Mouse (Mus musculus) CH12.LX (cell line): ENCODE results near the gene Cnih3.

Experiments
- CTCF ChIP-seq, 2 experiments: IDR thresholded peaks in 1 of 2; conservative IDR thresholded peaks in 1 of 2; 2 replicates each; pipeline ENCODE4 v1.5.1; 2011 to 2012; ENCODE audit warnings: low read depth in 2 of 2, low read length in 2 of 2, improper control_type of control experiment in 1 of 2, inconsistent platforms in 1 of 2, mild to moderate bottlenecking in 1 of 2, moderate library complexity in 1 of 2
- KAT2A ChIP-seq: IDR thresholded peaks from 2 replicates; pipeline ENCODE4 v1.6.1; 2012; ENCODE audit warnings: low read length, improper control_type of control experiment, inconsistent platforms; ENCODE audit not compliant: insufficient replicate concordance
- NELFE ChIP-seq: IDR thresholded peaks from 2 replicates; pipeline ENCODE4 v1.6.1; 2011; ENCODE audit warnings: low read depth, low read length, improper control_type of control experiment
- POLR2A ChIP-seq: IDR thresholded peaks from 2 replicates; pipeline ENCODE4 v1.6.1; 2011; ENCODE audit warnings: low read depth, mild to moderate bottlenecking, improper control_type of control experiment, low read length
- USF1 ChIP-seq: IDR thresholded peaks from 2 replicates; pipeline ENCODE4 v1.6.1; 2014; ENCODE audit warnings: low read depth, mild to moderate bottlenecking, inconsistent platforms, low read length, improper control_type of control experiment
- USF2 ChIP-seq: conservative IDR thresholded peaks from 2 replicates; pipeline ENCODE4 v1.6.1; 2011; ENCODE audit warnings: low read depth, low read length, improper control_type of control experiment
- ZMIZ1 ChIP-seq: IDR thresholded peaks from 2 replicates; pipeline ENCODE4 v1.6.1; 2012; ENCODE audit warnings: low read depth, mild to moderate bottlenecking, inconsistent platforms, low read length, improper control_type of control experiment

DNA sequence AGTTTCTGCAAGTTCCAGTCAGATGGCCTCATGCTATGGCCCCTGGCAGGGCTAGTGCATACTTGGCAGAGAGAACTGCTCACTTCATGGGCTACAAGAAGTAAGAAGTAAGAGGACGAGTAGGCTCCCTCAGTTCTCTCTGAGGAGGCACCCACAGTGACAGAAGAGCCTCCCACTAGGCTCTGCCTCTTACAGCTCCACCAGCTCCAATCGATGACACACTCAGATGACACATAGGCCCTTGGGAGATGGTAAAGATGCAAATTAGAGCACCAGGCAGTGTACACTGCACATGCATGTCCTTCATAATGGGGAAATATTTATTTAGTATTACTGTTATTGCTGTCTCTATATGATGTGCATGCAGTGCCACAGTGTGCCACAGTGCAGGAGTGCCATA lies 62.6 kb downstream of the Cnih3 start:
- TF ChIP-seq USF2 (no peak), POLR2A (no peak), CTCF (conservative IDR thresholded peaks at IDR 0.05 in 1 of 2, IDR thresholded peaks at IDR 0.05 in 1 of 2; ENCODE audit: low read depth in 2 of 2, low read length in 2 of 2) (no peak), NELFE (no peak), ZMIZ1 (no peak), USF1 (no peak), KAT2A (no peak)
